Mouse (Mus musculus) liver, embryonic 14.5 days (tissue): ENCODE data around the gene Trim47.

Experiments used
- CTCF ChIP-seq: IDR thresholded peaks from 2 replicates; pipeline ENCODE4 v1.5.1; 2016; ENCODE audit warnings: antibody characterized with exemption, low read depth, control low read depth
- EP300 ChIP-seq: IDR thresholded peaks from 2 replicates; pipeline ENCODE4 v1.6.1; 2016; ENCODE audit warnings: antibody characterized with exemption, low read depth

DNA sequence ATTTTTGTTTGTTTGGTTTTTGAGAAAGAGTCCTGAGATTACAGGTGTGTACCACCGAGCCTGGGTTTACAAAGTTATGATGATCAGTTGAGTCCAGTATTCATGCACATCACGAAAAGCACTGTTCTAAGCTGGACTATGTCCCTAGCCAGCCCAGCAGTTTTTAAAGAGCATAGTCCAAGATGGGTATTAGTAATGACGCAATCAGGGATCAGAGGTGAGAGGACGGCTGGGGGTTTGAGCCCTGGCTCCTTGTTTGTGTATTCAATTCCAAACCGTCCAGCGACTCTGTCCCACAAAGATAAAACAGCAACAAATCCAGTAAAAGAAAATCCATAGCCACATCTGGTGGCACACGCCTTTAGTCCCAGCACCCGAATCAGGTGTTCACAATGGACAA lies 38.8 kb downstream of the Trim47 start:
- TF ChIP-seq CTCF (no peak), EP300 (no peak)
